Mouse (Mus musculus): ENCODE data around the gene Dact3.

The Dact3 gene

GRCm38 (mm10) chr7:16875310-16875325, at the start of gene Dact3:
Gene Dact3, plus strand, starts transcription at chr7:16875317.
- DNase-seq: no peak

GRCm38 (mm10) chr7:16825785-16826184, 49.3 kb upstream of the Dact3 start:
- peak; percentile 39 to 55 for DNase-seq

- no peak for DNase-seq
These were observed 48.5 kb upstream of the Dact3 start for GRCm38 (mm10) chr7:16826571-16826970.

GRCm38 (mm10) chr7:16827274-16827673, 47.8 kb upstream of the Dact3 start:
- DNase-seq: no peak

GRCm38 (mm10) chr7:16830449-16830848, 44.7 kb upstream of the Dact3 start:
- DNase-seq: no peak

- DNase-seq: peak in 1 of 2 experiments; percentile 36
These were observed 37.0 kb upstream of the Dact3 start for GRCm38 (mm10) chr7:16837916-16838803.

- DNase-seq: no peak
These were observed 36.2 kb upstream of the Dact3 start for GRCm38 (mm10) chr7:16838804-16839426.

GRCm38 (mm10) chr7:16839427-16840108, 35.5 kb upstream of the Dact3 start:
- no peak for DNase-seq

GRCm38 (mm10) chr7:16840109-16840491, 35.0 kb upstream of the Dact3 start:
- no peak for DNase-seq

GRCm38 (mm10) chr7:16841078-16841477, 34.0 kb upstream of the Dact3 start:
- peak; percentile 59 to 66 for DNase-seq

GRCm38 (mm10) chr7:16841561-16842560, 33.3 kb upstream of the Dact3 start:
- peak; percentile 86 to 91 for DNase-seq

- DNase-seq: peak; percentile 96
These were observed 32.5 kb upstream of the Dact3 start, which contains the start of gene Prkd2 for GRCm38 (mm10) chr7:16842645-16843063. Gene Prkd2, plus strand, starts transcription at chr7:16842902.

- DNase-seq: peak; percentile 80 to 89
These were observed 31.5 kb upstream of the Dact3 start for GRCm38 (mm10) chr7:16843441-16844171.

- no peak for DNase-seq
These were observed 30.4 kb upstream of the Dact3 start for GRCm38 (mm10) chr7:16844696-16845071.

GRCm38 (mm10) chr7:16845072-16845819, 29.9 kb upstream of the Dact3 start:
- DNase-seq: peak; percentile 83 to 90

- DNase-seq: no peak
These were observed 29.3 kb upstream of the Dact3 start for GRCm38 (mm10) chr7:16845820-16846167.

- DNase-seq: no peak
These were observed 28.3 kb upstream of the Dact3 start for GRCm38 (mm10) chr7:16846775-16847174.

GRCm38 (mm10) chr7:16847507-16847906, 27.6 kb upstream of the Dact3 start:
- DNase-seq: no peak

GRCm38 (mm10) chr7:16848579-16848978, 26.5 kb upstream of the Dact3 start:
- peak; percentile 54 to 63 for DNase-seq

GRCm38 (mm10) chr7:16851636-16852035, 23.5 kb upstream of the Dact3 start:
- DNase-seq: no peak

- DNase-seq: no peak
These were observed 21.8 kb upstream of the Dact3 start for GRCm38 (mm10) chr7:16853302-16853831.
